Mouse (Mus musculus) megakaryocyte progenitor cell, adult 5-6 weeks (primary cell): Measurements from ENCODE around the gene Sema3a. TPM values are rescaled to one million over a fixed set of nuclear protein-coding genes. Genes with fewer than 3 reads are reported as not detected.
"Not testable (repeated sequence)": the region's sequence is repeated elsewhere in the genome, so short reads cannot be mapped to it uniquely, and the experiment has no call there.

Source experiments
- ATAC-seq: replicated peaks from 2 replicates; pipeline ENCODE4 v1.8.0; 2016; ENCODE audit warnings: mild to moderate bottlenecking, moderate TSS enrichment, inconsistent platforms; ENCODE audit not compliant: poor library complexity
- total RNA-seq, 2 experiments: library from RNA; stranded (forward) in 1 of 2; stranded (reverse) in 1 of 2; fragments of 157-497, 149-512 nt in 1 of 2; fragments of 200-1000 nt in 1 of 2; gene quantifications; 2 replicates each; pipeline versions ENCODE4 v1.2.3 to v1.2.4; 2015 to 2017

Gene Sema3a
- total RNA-seq, 2 experiments from 2014 or later: not detected

GRCm38 (mm10) chr5:13529226-13529625 lies 404.0 kb downstream of the Sema3a start:
- ATAC-seq: no peak

- no peak for ATAC-seq
These were observed 422.4 kb downstream of the Sema3a start for GRCm38 (mm10) chr5:13547472-13548209.

- no peak for ATAC-seq
These were observed 423.0 kb downstream of the Sema3a start for GRCm38 (mm10) chr5:13548210-13548554.

GRCm38 (mm10) chr5:13549080-13549479 lies 423.9 kb downstream of the Sema3a start:
- ATAC-seq: no peak

- peak; percentile 54 for ATAC-seq
These were observed 425.7 kb downstream of the Sema3a start for GRCm38 (mm10) chr5:13550953-13551352.

- ATAC-seq: no peak
These were observed 432.0 kb downstream of the Sema3a start for GRCm38 (mm10) chr5:13557257-13557656.

GRCm38 (mm10) chr5:13573867-13574266 lies 448.7 kb downstream of the Sema3a start:
- ATAC-seq: no peak

GRCm38 (mm10) chr5:13579123-13579522 lies 453.9 kb downstream of the Sema3a start:
- ATAC-seq: no peak

GRCm38 (mm10) chr5:13585559-13586207 lies 460.5 kb downstream of the Sema3a start:
- peak; percentile 52; the same call in 1 of the 2 replicates for ATAC-seq

- no peak for ATAC-seq
These were observed 469.2 kb downstream of the Sema3a start for GRCm38 (mm10) chr5:13594422-13594821.

- ATAC-seq: no peak
These were observed 486.4 kb downstream of the Sema3a start for GRCm38 (mm10) chr5:13611631-13612030.

- ATAC-seq: no peak
These were observed 486.9 kb downstream of the Sema3a start for GRCm38 (mm10) chr5:13612088-13612487.

- ATAC-seq: not testable (repeated sequence)
These were observed 489.4 kb downstream of the Sema3a start for GRCm38 (mm10) chr5:13614575-13614974.

- ATAC-seq: no peak
These were observed 490.7 kb downstream of the Sema3a start for GRCm38 (mm10) chr5:13615907-13616306.

GRCm38 (mm10) chr5:13622578-13622977 lies 497.4 kb downstream of the Sema3a start:
- ATAC-seq: no peak

- ATAC-seq: no peak
These were observed 499.5 kb downstream of the Sema3a start for GRCm38 (mm10) chr5:13624754-13625153.

GRCm38 (mm10) chr5:13626093-13626492 lies 500.9 kb downstream of the Sema3a start:
- ATAC-seq: no peak

- peak; percentile 99 for ATAC-seq
These were observed 503.5 kb downstream of the Sema3a start for GRCm38 (mm10) chr5:13628606-13629311.

- no peak for ATAC-seq
These were observed 504.7 kb downstream of the Sema3a start for GRCm38 (mm10) chr5:13629916-13630315.

- ATAC-seq: no peak
These were observed 505.5 kb downstream of the Sema3a start for GRCm38 (mm10) chr5:13630692-13631091.

GRCm38 (mm10) chr5:13636237-13636636 lies 511.0 kb downstream of the Sema3a start:
- no peak for ATAC-seq
